ENCODE assay signal across 33 mouse cellular contexts in genomic region chr7:139797186-139798109, GRCm38 (mm10). TPM values are rescaled to one million over a fixed set of nuclear protein-coding genes. Genes with fewer than 3 reads are reported as not detected.
DNase-seq lines count a peak whose midpoint lies in the region; ATAC-seq and TF ChIP-seq lines count a peak whose summit lies in the region.
"Had no signal": no experiment of that assay in that cellular context is flagged by ENCODE, and none has a peak within 500 bp of the region (broad histone marks: within the 10 kb centered on the region; RNA-seq: fewer than 3 reads in every experiment).

No protein-coding gene starts in this region.

- DNase-seq in kidney, adult 9 months, result no peak
- DNase-seq in layer of hippocampus, adult 9-11 months, result peak; percentile 15
- DNase-seq in layer of hippocampus, adult 8-10 months (ENCODE audit: low spot score in 2 of 2), result no peak
- DNase-seq in Muller cell, postnatal 12 days (ENCODE audit: inconsistent ontology term), result peak; percentile 37
- DNase-seq in urinary bladder, postnatal 4 days (ENCODE audit: low spot score in 2 of 2), result no peak
- DNase-seq: adrenal gland, adult 2 months; cerebellum, adult 8-10 months; cerebellum, postnatal 25 days; gastrocnemius, postnatal 10 days; heart, postnatal 14 days; kidney, adult 2 months; left cerebral cortex, postnatal 4 days; liver; lung, adult 2 months; lung, postnatal 10 days; thymus, adult 2 months; thymus, postnatal 36 days had no signal

- no peaks in the 10 kb centered on the region for H3K36me3 ChIP-seq in kidney, embryonic 14.5 days (ENCODE audit: control insufficient read depth, insufficient read depth, low read length)
- H3K36me3 ChIP-seq in intestine, postnatal 0 days (ENCODE audit: control insufficient read depth, insufficient read depth), result no peaks in the 10 kb centered on the region
- H3K36me3 ChIP-seq: embryonic facial prominence, embryonic 12.5 days; G1E; hindbrain, embryonic 10.5 days; hindbrain, embryonic 15.5 days; midbrain, embryonic 13.5 days; neural tube, embryonic 13.5 days had no signal

- 52% methylated on average over 9 of the region's 9 CpGs for WGBS in kidney, embryonic 14.5 days
- WGBS in intestine, postnatal 0 days, result 70% methylated on average over 9 of the region's 9 CpGs

- no peaks in the 10 kb centered on the region for H3K9me3 ChIP-seq in kidney, embryonic 14.5 days (ENCODE audit: control insufficient read depth, low read length)
- no peaks in the 10 kb centered on the region for H3K9me3 ChIP-seq in intestine, postnatal 0 days (ENCODE audit: control insufficient read depth)
- H3K9me3 ChIP-seq: embryonic facial prominence, embryonic 12.5 days; hindbrain, embryonic 10.5 days; hindbrain, embryonic 15.5 days; midbrain, embryonic 13.5 days; neural tube, embryonic 13.5 days had no signal

- ATAC-seq in kidney, embryonic 14.5 days (ENCODE audit: low FRiP score, low TSS enrichment), result peak; percentile 86
- ATAC-seq in intestine, postnatal 0 days, result no peak
- ATAC-seq: activated CD4-positive, CD25-positive, alpha-beta regulatory T cell, adult 4 months; CD4-positive, CD25-positive, alpha-beta regulatory T cell, adult 4 months; inflammation-experienced regulatory T-cells, adult 6 months; midbrain, embryonic 13.5 days had no signal

- no peak overlapping the region for H3K4me2 ChIP-seq in kidney, embryonic 14.5 days (replicated peaks; ENCODE audit: low read depth, low read length)
- no peak overlapping the region for H3K4me2 ChIP-seq in intestine, postnatal 0 days (replicated peaks; ENCODE audit: low read depth)
- H3K4me2 ChIP-seq: embryonic facial prominence, embryonic 12.5 days; hindbrain, embryonic 15.5 days; midbrain, embryonic 13.5 days; neural tube, embryonic 13.5 days had no signal

- no peak overlapping the region for H3K9ac ChIP-seq in kidney, embryonic 14.5 days (ENCODE audit: low read depth, low read length)
- H3K9ac ChIP-seq in intestine, postnatal 0 days (ENCODE audit: low read depth, low read length), result no peak overlapping the region
- H3K9ac ChIP-seq: embryonic facial prominence, embryonic 12.5 days; hindbrain, embryonic 15.5 days; liver, embryonic 14.5 days; midbrain, embryonic 13.5 days; neural tube, embryonic 13.5 days had no signal

- no peak overlapping the region for H3K4me3 ChIP-seq in kidney, embryonic 14.5 days (ENCODE audit: low read length)
- no peak overlapping the region for H3K4me3 ChIP-seq in intestine, postnatal 0 days (ENCODE audit: low read depth, low read length)
- H3K4me3 ChIP-seq: embryonic facial prominence, embryonic 12.5 days; erythroblast, embryonic 14.5 days; hindbrain, embryonic 10.5 days; hindbrain, embryonic 15.5 days; midbrain, embryonic 13.5 days; neural tube, embryonic 13.5 days had no signal

- H3K27me3 ChIP-seq in kidney, embryonic 14.5 days (ENCODE audit: control insufficient read depth, insufficient read depth, low read length), result no peaks in the 10 kb centered on the region
- H3K27me3 ChIP-seq in intestine, postnatal 0 days (replicated peaks; ENCODE audit: control insufficient read depth, insufficient read depth, low read length), result no peaks in the 10 kb centered on the region
- H3K27me3 ChIP-seq: embryonic facial prominence, embryonic 12.5 days; hindbrain, embryonic 15.5 days; midbrain, embryonic 13.5 days; neural tube, embryonic 13.5 days had no signal

- H3K27ac ChIP-seq in kidney, embryonic 14.5 days (ENCODE audit: low read depth, low read length), result no peak overlapping the region
- H3K27ac ChIP-seq in intestine, postnatal 0 days (ENCODE audit: low read depth, low read length), result no peak overlapping the region
- H3K27ac ChIP-seq: embryonic facial prominence, embryonic 12.5 days; hindbrain, embryonic 10.5 days; hindbrain, embryonic 15.5 days; liver, embryonic 14.5 days; macrophage; midbrain, embryonic 13.5 days; neural tube, embryonic 13.5 days had no signal

- H3K4me1 ChIP-seq in kidney, embryonic 14.5 days (ENCODE audit: control insufficient read depth, insufficient read depth, low read length), result no peaks in the 10 kb centered on the region
- no peaks in the 10 kb centered on the region for H3K4me1 ChIP-seq in intestine, postnatal 0 days (replicated peaks; ENCODE audit: control insufficient read depth, insufficient read depth, low read length)
- H3K4me1 ChIP-seq: embryonic facial prominence, embryonic 12.5 days; hindbrain, embryonic 15.5 days; midbrain, embryonic 13.5 days; neural tube, embryonic 13.5 days had no signal

- no peak for TF ChIP-seq CTCF in intestine, postnatal 0 days (IDR thresholded peaks at IDR 0.05; ENCODE audit: low read depth)

RNA-seq across cellular contexts. Expression of gene Adgra1, which starts 36.5 kb away (rescaled TPM):
- polyA plus RNA-seq in kidney, embryonic 14.5 days (2014; fragmentation: Nextera tagmentation; extraction: Ambion mirVana), result 0.17 and 0.93 TPM in 2 replicates
- total RNA-seq in layer of hippocampus, adult 8-10 months (2022), result 10 to 100 TPM; 43.2 to 67.8 (median 57.9) TPM
- polyA plus RNA-seq in intestine, postnatal 0 days (2015; fragmentation: Nextera tagmentation; extraction: Ambion mirVana), result 0.08 and 0.51 TPM in 2 replicates
- total RNA-seq: granulocyte monocyte progenitor cell, adult 5-6 weeks; heart, postnatal 14 days; megakaryocyte-erythroid progenitor cell, adult 5-6 weeks had no signal
- polyA plus RNA-seq: activated CD4-positive, CD25-positive, alpha-beta regulatory T cell, adult 4 months; CD4-positive, CD25-positive, alpha-beta regulatory T cell, adult 4 months; erythroblast, embryonic 14.5 days; G1E; inflammation-experienced regulatory T-cells, adult 6 months; liver, embryonic 14.5 days; macrophage had no signal

Comparison
In these comparisons a context has a peak if more than half of its experiments do, and no peak if none do; other contexts are left out.
1. DNase-seq: peak in layer of hippocampus, adult 9-11 months (single experiment) and Muller cell, postnatal 12 days (single experiment); none in kidney, adult 9 months (single experiment), layer of hippocampus, adult 8-10 months (0 of 2) and urinary bladder, postnatal 4 days (0 of 2).